Mouse (Mus musculus) 3134 (cell line): ENCODE results near the gene Cpe.

Experiments used
- DNase-seq: peaks from one replicate; pipeline ENCODE4 v3.0.0-alpha.2; 2011; ENCODE audit warnings: low spot score; ENCODE audit not compliant: insufficient read length; ENCODE audit errors: extremely low read depth

Cpe gene

GRCm38 (mm10) chr8:64692651-64693201 lies at the start of gene Cpe:
Cpe (minus strand) TSS chr8:64693054.
- DNase-seq: peak; percentile 91

- no peak for DNase-seq
Measured at GRCm38 (mm10) chr8:64740547-64741211, 47.8 kb upstream of the Cpe start.

- no peak for DNase-seq
Measured at GRCm38 (mm10) chr8:64738916-64739315, 46.1 kb upstream of the Cpe start.

GRCm38 (mm10) chr8:64736767-64737323 lies 44.0 kb upstream of the Cpe start:
- DNase-seq: no peak

- no peak for DNase-seq
Measured at GRCm38 (mm10) chr8:64735161-64735560, 42.3 kb upstream of the Cpe start.

- DNase-seq: peak; percentile 98
Measured at GRCm38 (mm10) chr8:64733271-64733943, 40.6 kb upstream of the Cpe start, which contains the start of gene Msmo1. Msmo1 (minus strand) TSS chr8:64733792.

- DNase-seq: no peak
Measured at GRCm38 (mm10) chr8:64732596-64732995, 39.7 kb upstream of the Cpe start.

- DNase-seq: no peak
Measured at GRCm38 (mm10) chr8:64728156-64728555, 35.3 kb upstream of the Cpe start.

- DNase-seq: peak; percentile 77
Measured at GRCm38 (mm10) chr8:64726190-64726695, 33.4 kb upstream of the Cpe start.

GRCm38 (mm10) chr8:64723206-64723605 lies 30.4 kb upstream of the Cpe start:
- no peak for DNase-seq

- no peak for DNase-seq
Measured at GRCm38 (mm10) chr8:64717868-64718267, 25.0 kb upstream of the Cpe start.

GRCm38 (mm10) chr8:64712499-64712898 lies 19.6 kb upstream of the Cpe start:
- DNase-seq: no peak

- DNase-seq: no peak
Measured at GRCm38 (mm10) chr8:64711544-64711943, 18.7 kb upstream of the Cpe start.

GRCm38 (mm10) chr8:64707481-64707880 lies 14.6 kb upstream of the Cpe start:
- no peak for DNase-seq

GRCm38 (mm10) chr8:64703191-64703590 lies 10.3 kb upstream of the Cpe start:
- no peak for DNase-seq

- peak; percentile 21 for DNase-seq
Measured at GRCm38 (mm10) chr8:64691591-64692401, 1.1 kb downstream of the Cpe start.

- DNase-seq: no peak
Measured at GRCm38 (mm10) chr8:64690845-64691244, 2.0 kb downstream of the Cpe start.

- DNase-seq: no peak
Measured at GRCm38 (mm10) chr8:64690306-64690705, 2.5 kb downstream of the Cpe start.

- no peak for DNase-seq
Measured at GRCm38 (mm10) chr8:64688741-64689140, 4.1 kb downstream of the Cpe start.

GRCm38 (mm10) chr8:64688161-64688560 lies 4.7 kb downstream of the Cpe start:
- peak; percentile 39 for DNase-seq

- no peak for DNase-seq
Measured at GRCm38 (mm10) chr8:64682501-64682900, 10.4 kb downstream of the Cpe start.
